Mouse (Mus musculus) heart, postnatal 0 days (tissue): Measurements from ENCODE around the gene Gm28051.

Source experiments
- CTCF ChIP-seq: IDR thresholded peaks from 2 replicates; pipeline ENCODE4 v1.5.1; 2016; ENCODE audit warnings: antibody characterized with exemption, control low read depth, low read depth
- EP300 ChIP-seq: IDR thresholded peaks from 2 replicates; pipeline ENCODE4 v1.6.1; 2016; ENCODE audit warnings: antibody characterized with exemption, low read depth

GRCm38 (mm10) chr12:102686321-102686720, 71.2 kb downstream of the Gm28051 start:
- no peak for TF ChIP-seq CTCF
- no peak for TF ChIP-seq EP300
